Mouse (Mus musculus) heart, embryonic 13.5 days (tissue): Measurements from ENCODE around the gene Gli3. TPM values are rescaled to one million over a fixed set of nuclear protein-coding genes. Genes with fewer than 3 reads are reported as not detected.

Source experiments
- ATAC-seq: fragments of 200-750 bp; cut with Nextera tagmentation; 2 replicates; pipeline ENCODE4 v1.8.0; 2017; ENCODE audit warnings: moderate TSS enrichment; ENCODE audit not compliant: insufficient number of reproducible peaks, low FRiP score, low TSS enrichment; ENCODE audit errors: extremely low read depth
- H3K27ac ChIP-seq: fragments of 300-500 bp; sonication (generic); replicated peaks from 2 replicates; pipeline ENCODE4 v1.5.1; 2015; ENCODE audit warnings: moderate library complexity, mild to moderate bottlenecking, inconsistent platforms
- H3K27me3 ChIP-seq: fragments of 300-500 bp; sonication (generic); replicated peaks from 2 replicates; pipeline ENCODE4 v1.6.1; 2015; ENCODE audit warnings: mild to moderate bottlenecking, inconsistent platforms
- H3K36me3 ChIP-seq: fragments of 300-500 bp; sonication (generic); 2 replicates; pipeline ENCODE4 v1.6.1; 2015; ENCODE audit warnings: mild to moderate bottlenecking, inconsistent platforms
- H3K4me1 ChIP-seq: fragments of 300-500 bp; sonication (generic); 2 replicates; pipeline ENCODE4 v1.6.1; 2015; ENCODE audit warnings: inconsistent platforms
- H3K4me2 ChIP-seq: fragments of 300-500 bp; sonication (generic); 2 replicates; pipeline ENCODE4 v1.6.1; 2015; ENCODE audit warnings: inconsistent platforms, mild to moderate bottlenecking, moderate library complexity
- H3K4me3 ChIP-seq: fragments of 300-500 bp; sonication (generic); 2 replicates; pipeline ENCODE4 v1.5.1; 2015; ENCODE audit warnings: moderate library complexity, mild to moderate bottlenecking, inconsistent platforms
- H3K9ac ChIP-seq: fragments of 300-500 bp; sonication (generic); 2 replicates; pipeline ENCODE4 v1.6.1; 2015; ENCODE audit warnings: inconsistent platforms, mild to moderate bottlenecking, moderate library complexity
- H3K9me3 ChIP-seq: fragments of 300-500 bp; sonication (generic); 2 replicates; pipeline ENCODE4 v1.6.1; 2016; ENCODE audit warnings: inconsistent platforms
- WGBS: fragments of 180-500 bp; shearing (Covaris S2); methylation state at CpG from one replicate; pipeline ENCODE4 v1.1.7; 2015; ENCODE audit warnings: mixed read lengths; 5-methylcytosine and 5-hydroxymethylcytosine counted together
- polyA plus RNA-seq: library from polyadenylated mRNA; unstranded; fragments of >200 nt; fragmentation: Nextera tagmentation; extraction: Ambion mirVana; gene quantifications from 2 replicates; pipeline ENCODE4 v1.2.1, GENCODE M21; 2015

The Gli3 gene
- polyA plus RNA-seq, 1 experiment from 2014 or later: 7.4 TPM

DNA sequence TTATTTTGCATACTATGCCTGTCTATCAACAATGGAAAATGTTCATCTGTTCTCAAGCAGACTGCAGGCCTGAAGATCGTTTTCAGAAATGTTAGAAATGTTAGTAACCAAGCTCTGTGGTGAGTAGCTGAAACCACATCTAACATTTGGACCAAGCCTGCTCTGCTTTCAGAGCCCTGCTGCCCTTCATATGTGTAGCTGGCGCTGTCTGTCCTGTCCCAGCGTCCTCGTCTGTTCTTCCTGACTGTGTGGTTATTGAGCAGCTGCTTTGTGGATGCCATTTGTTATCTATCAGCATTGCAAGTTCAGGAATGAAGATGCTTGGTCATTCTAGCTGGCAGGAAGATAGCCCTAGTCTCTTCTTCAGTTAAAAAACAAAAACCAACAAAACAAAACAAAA, 35.3 kb downstream of the Gli3 start:
- no peaks in the 10 kb centered on the region for H3K36me3 ChIP-seq
- H3K4me3 ChIP-seq: no peak overlapping the region
- H3K9me3 ChIP-seq: no peaks in the 10 kb centered on the region
- H3K4me2 ChIP-seq: no peak overlapping the region
- 49% methylated on average over 4 of the region's 4 CpGs for WGBS
- H3K27ac ChIP-seq: no peak overlapping the region
- H3K27me3 ChIP-seq: no peaks in the 10 kb centered on the region
- no peak overlapping the region for H3K9ac ChIP-seq
- no peaks in the 10 kb centered on the region for H3K4me1 ChIP-seq
- ATAC-seq: no peak

DNA sequence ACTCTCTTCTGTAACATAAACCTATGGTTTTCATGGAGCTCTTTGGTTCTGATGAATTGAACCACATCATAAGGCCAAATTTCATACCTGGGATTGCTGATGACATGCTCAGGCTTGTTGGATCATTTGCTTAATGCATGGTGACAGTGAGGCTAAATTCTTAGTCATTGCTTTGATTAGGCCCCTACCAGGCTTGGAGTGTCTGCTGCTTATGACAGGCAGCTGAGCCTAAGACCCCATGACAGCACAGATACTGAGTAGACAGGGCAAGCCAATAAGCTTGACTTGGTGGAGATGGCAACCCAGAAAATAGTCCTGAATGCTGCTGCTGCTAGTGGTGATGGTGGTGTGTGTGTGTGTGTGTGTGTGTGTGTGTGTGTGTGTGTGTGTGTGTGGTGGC, 47.9 kb downstream of the Gli3 start:
- Histone ChIP-seq H3K4me2 (no peak overlapping the region), H3K27ac (no peak overlapping the region), H3K4me3 (no peak overlapping the region), H3K9ac (no peak overlapping the region), H3K9me3 (no peaks in the 10 kb centered on the region), H3K27me3 (no peaks in the 10 kb centered on the region), H3K36me3 (no peaks in the 10 kb centered on the region), H3K4me1 (peaks cover 9% of the 10 kb centered on the region; the same call in 1 of the 2 replicates)
- ATAC-seq: no peak

DNA sequence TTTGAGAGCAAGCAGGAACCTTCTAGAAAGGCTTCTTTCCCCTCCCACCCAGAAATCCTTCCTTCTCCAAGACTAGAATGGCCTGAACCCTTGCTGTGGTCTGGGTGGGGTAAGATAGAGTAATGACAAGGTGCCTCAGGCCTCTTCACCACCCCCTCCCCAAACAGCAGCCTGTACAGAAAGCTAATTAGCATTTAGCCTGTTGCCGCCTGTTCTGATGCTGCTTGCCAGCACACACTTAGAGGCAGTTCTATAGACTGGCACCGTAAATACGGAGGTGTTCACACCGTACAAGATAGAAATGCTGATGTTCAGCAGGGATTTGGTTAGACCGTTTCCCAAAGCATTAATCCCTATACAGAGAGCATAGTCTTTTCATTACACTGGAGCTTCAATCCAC, 50.1 kb downstream of the Gli3 start:
- ATAC-seq: no peak
- peaks cover 9% of the 10 kb centered on the region; the same call in 1 of the 2 replicates for H3K4me1 ChIP-seq
- H3K36me3 ChIP-seq: no peaks in the 10 kb centered on the region
- H3K9me3 ChIP-seq: no peaks in the 10 kb centered on the region
- WGBS: 87% methylated on average over 5 of the region's 5 CpGs
- H3K4me3 ChIP-seq: no peak overlapping the region
- no peaks in the 10 kb centered on the region for H3K27me3 ChIP-seq
- no peak overlapping the region for H3K9ac ChIP-seq
- no peak overlapping the region for H3K4me2 ChIP-seq
- no peak overlapping the region for H3K27ac ChIP-seq

DNA sequence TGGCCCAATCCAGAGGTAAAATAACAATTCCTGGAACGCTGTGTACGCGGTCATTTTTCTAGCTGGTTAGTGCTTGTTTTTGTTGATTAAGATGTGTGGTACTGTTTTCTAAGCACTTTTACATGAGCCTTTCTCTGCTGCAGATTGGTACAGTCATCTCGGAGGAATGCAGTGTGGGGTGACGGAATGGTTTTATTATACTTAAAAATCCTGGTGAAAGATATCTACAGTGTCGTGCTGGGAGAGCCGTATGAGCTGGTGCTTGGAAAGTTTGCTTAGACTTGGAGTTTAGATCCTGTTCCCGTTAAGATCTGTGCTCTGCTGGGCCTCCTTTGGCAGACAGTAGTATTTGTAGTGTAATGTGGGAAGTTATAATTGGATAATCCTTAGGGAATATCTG, 51.0 kb downstream of the Gli3 start:
- H3K4me1 ChIP-seq: peaks cover 9% of the 10 kb centered on the region; the same call in 1 of the 2 replicates
- H3K9me3 ChIP-seq: no peaks in the 10 kb centered on the region
- H3K4me2 ChIP-seq: no peak overlapping the region
- H3K27me3 ChIP-seq: no peaks in the 10 kb centered on the region
- H3K4me3 ChIP-seq: no peak overlapping the region
- no peaks in the 10 kb centered on the region for H3K36me3 ChIP-seq
- no peak overlapping the region for H3K9ac ChIP-seq
- H3K27ac ChIP-seq: 0 out of 2 replicates have a peak overlapping the region, but pooled peaks have one; percentile 22
- ATAC-seq: no peak
- 66% methylated on average over 8 of the region's 8 CpGs for WGBS

DNA sequence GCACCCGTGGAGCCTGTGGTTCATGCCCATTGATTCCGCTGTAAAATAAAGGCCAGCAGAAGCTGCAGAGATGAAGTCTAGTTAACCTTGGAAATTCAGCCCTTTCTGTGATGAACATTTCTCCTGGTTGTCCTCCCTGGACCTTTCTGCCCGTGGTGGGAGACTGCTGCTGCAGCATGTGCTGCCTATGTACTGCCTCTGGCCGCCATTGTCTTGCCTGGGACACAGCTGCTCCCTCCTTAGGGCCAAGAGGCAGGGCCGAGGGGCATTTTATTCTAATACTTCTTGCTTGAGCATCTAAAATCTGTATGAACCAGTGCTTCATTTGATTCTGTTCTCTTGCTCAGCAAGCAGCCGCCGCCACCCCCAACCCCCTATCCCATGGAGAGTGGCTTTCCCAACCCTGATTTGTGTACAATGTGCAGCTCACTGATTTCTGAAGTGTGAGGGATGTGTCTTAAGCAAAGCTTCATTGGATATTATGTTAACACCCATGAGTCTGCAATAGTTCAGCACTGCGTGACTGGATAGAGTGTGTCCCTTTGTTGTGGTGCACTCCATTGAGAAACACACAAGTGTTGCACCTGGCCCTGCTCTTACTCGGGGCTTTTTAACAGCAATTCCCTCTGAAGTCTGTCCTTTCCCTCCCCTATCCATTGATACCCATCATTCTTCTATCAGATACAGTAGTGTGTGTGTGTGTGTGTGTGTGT, 54.2 kb downstream of the Gli3 start:
- H3K27ac ChIP-seq: no peak overlapping the region
- no peak overlapping the region for H3K9ac ChIP-seq
- no peak overlapping the region for H3K4me3 ChIP-seq
- no peak overlapping the region for H3K4me2 ChIP-seq
- WGBS: 88% methylated on average over 9 of the region's 9 CpGs
- peaks cover 9% of the 10 kb centered on the region; the same call in 1 of the 2 replicates for H3K4me1 ChIP-seq
- no peaks in the 10 kb centered on the region for H3K9me3 ChIP-seq
- no peak for ATAC-seq
- H3K36me3 ChIP-seq: no peaks in the 10 kb centered on the region
- no peaks in the 10 kb centered on the region for H3K27me3 ChIP-seq

DNA sequence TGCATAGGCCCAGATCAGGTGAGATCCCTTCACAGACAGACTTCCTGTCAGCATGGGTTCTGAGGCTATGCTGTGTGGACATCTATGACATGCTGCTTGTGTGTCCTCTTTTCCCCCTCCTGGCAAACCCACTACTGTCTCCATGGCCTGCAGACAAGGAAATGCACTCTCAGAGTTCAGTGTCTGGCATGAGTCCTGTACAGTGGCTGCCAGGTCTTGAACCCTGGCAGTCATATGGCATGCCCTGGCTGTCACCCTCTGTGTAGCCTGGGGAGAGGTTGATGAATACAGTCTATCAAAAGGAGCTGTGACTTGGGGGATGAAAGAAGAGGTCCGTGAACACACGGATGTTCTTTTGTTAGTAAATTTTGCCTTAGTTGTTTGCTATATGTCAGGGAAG, 57.3 kb downstream of the Gli3 start:
- H3K4me1 ChIP-seq: peaks cover 4% of the 10 kb centered on the region; the same call in 1 of the 2 replicates
- no peaks in the 10 kb centered on the region for H3K9me3 ChIP-seq
- no peak overlapping the region for H3K4me3 ChIP-seq
- no peak overlapping the region for H3K9ac ChIP-seq
- no peak overlapping the region for H3K27ac ChIP-seq
- WGBS: 84% methylated on average over 2 of the region's 2 CpGs
- H3K27me3 ChIP-seq: no peaks in the 10 kb centered on the region
- H3K4me2 ChIP-seq: no peak overlapping the region
- no peak for ATAC-seq
- no peaks in the 10 kb centered on the region for H3K36me3 ChIP-seq

DNA sequence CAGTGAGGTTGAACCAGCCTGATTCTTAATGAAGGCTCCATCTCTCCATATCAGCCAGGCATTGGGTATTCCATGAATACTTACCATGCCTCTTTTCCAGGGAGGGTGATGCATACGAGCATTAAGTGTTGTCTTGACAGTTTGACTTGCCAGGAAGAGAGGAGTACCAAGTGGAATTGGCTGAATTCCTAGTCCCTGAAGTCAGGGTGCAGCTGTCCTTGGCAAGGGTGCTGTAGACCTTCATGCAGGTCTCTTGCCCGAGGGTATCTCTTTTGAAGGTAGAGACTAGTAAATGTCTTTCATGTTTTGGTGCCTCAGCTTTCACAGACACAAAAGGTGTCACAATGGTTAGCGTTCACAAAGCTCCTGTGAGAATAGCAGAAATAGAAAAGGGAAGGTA, 59.1 kb downstream of the Gli3 start:
- no peak overlapping the region for H3K4me3 ChIP-seq
- no peak for ATAC-seq
- no peaks in the 10 kb centered on the region for H3K4me1 ChIP-seq
- no peaks in the 10 kb centered on the region for H3K36me3 ChIP-seq
- H3K9ac ChIP-seq: no peak overlapping the region
- no peaks in the 10 kb centered on the region for H3K9me3 ChIP-seq
- H3K27ac ChIP-seq: no peak overlapping the region
- H3K4me2 ChIP-seq: no peak overlapping the region
- H3K27me3 ChIP-seq: no peaks in the 10 kb centered on the region
- WGBS: 53% methylated on average over 3 of the region's 3 CpGs

DNA sequence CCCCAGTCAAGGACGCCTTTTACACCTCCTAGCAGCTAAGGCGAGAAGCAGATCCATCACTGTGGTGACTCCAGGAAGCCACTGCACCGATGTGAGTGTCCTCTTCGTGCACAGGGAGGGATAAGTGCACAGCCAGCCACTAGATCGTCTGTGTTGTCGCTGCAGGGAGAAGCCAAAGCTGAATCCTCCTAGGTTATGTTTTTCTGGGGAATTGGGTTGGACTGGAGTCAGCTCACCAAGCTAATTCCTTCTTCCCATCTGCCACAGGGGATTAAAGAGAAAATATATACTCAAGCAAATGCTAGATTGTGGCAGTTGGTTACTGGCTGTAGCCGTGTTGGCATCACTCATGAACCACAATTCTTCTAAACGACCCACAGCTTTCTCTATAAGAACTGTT, 61.2 kb downstream of the Gli3 start:
- H3K9ac ChIP-seq: no peak overlapping the region
- no peaks in the 10 kb centered on the region for H3K36me3 ChIP-seq
- H3K4me3 ChIP-seq: no peak overlapping the region
- H3K27me3 ChIP-seq: no peaks in the 10 kb centered on the region
- H3K4me1 ChIP-seq: no peaks in the 10 kb centered on the region
- H3K27ac ChIP-seq: no peak overlapping the region
- WGBS: 72% methylated on average over 8 of the region's 8 CpGs
- no peaks in the 10 kb centered on the region for H3K9me3 ChIP-seq
- no peak overlapping the region for H3K4me2 ChIP-seq
- ATAC-seq: no peak

DNA sequence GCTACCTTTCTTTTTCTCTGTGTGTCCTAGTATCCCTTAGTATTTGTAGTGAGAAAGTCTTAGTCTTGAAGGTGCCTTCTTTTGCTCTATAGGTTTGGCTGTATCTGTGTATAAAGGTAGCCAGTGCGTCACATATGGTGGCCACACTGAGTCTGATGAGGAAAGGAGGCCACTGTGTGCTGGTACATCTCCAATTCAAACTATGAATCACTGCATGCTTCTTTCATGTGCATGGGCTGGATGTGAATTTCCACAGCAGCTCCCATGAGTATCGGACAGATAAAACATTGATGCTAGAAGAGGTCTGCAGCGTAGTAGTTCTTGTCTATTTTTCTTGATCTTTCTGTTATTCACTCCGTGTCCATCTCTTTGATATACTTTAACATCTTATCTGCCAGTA, 63.7 kb downstream of the Gli3 start:
- H3K4me2 ChIP-seq: no peak overlapping the region
- H3K27me3 ChIP-seq: no peaks in the 10 kb centered on the region
- whole genome bisulfite sequencing: 86% methylated on average over 4 of the region's 4 CpGs
- no peak overlapping the region for H3K27ac ChIP-seq
- ATAC-seq: no peak
- no peaks in the 10 kb centered on the region for H3K4me1 ChIP-seq
- H3K36me3 ChIP-seq: no peaks in the 10 kb centered on the region
- no peak overlapping the region for H3K4me3 ChIP-seq
- H3K9me3 ChIP-seq: no peaks in the 10 kb centered on the region
- H3K9ac ChIP-seq: no peak overlapping the region

DNA sequence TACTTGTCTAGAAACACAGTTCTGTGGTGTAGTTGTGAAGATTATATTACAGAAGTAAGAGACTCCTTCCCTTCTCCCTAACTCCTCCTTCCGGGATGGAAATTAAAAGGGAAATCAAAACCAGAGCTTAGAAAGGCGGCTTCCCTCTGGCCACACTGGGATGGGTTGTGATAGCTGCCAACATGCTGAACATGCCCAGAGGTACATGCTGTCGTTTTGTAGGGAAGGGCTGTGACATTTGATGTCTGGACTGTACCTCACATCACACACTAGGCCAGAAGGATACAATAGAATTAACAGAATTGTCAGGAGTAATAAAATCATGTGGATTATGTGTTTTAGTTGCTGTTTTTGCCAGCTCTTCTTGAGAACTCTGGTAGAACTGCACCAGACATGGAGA, 68.5 kb downstream of the Gli3 start:
- H3K4me1 ChIP-seq: no peaks in the 10 kb centered on the region
- H3K27me3 ChIP-seq: no peaks in the 10 kb centered on the region
- H3K9ac ChIP-seq: no peak overlapping the region
- no peaks in the 10 kb centered on the region for H3K9me3 ChIP-seq
- ATAC-seq: no peak
- 69% methylated on average over 3 of the region's 3 CpGs for WGBS
- H3K4me2 ChIP-seq: no peak overlapping the region
- H3K4me3 ChIP-seq: no peak overlapping the region
- H3K27ac ChIP-seq: no peak overlapping the region
- no peaks in the 10 kb centered on the region for H3K36me3 ChIP-seq

DNA sequence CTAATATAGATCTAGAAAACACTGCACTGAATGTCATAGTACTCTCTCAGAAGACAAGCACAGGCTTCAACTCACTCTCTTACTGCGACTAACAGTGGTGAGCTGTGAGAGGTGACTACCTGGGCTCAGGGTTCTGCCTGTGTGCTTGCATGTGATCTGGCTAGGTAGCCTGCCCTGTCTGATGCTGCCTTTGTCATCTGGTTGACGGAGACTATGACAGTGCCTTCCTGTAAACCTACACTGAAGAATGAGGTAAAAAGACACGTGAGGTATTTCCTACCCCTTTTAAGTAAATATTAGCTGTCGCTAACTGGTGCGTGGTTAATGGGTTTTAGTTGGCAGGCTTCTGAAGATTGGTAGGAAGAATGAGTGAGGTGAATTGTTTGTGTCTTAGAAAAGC, 74.2 kb downstream of the Gli3 start:
- ATAC-seq: no peak
- H3K27ac ChIP-seq: no peak overlapping the region

DNA sequence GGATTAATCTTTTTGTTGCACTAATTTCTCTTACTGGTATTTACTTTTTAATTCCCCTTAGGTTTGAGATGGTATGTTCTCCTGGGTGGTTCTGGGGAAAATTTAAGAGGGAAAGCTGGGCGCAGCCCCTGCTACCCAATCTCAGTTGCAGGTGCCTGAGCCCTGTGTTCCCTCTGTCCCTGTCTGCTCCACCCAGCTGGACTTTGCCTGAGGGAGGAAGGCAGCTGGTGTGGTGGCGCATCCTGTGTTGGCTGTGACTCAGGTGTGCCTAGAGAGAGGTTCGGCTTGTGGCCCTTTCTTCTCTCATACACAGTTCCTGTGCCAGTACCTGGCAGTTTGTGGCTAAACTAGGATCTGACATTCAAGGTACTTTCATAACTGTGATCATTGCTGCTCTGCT, 74.6 kb downstream of the Gli3 start:
- no peak for ATAC-seq
- Histone ChIP-seq H3K9me3 (no peaks in the 10 kb centered on the region), H3K27me3 (no peaks in the 10 kb centered on the region), H3K27ac (no peak overlapping the region), H3K9ac (no peak overlapping the region), H3K36me3 (no peaks in the 10 kb centered on the region), H3K4me2 (no peak overlapping the region), H3K4me3 (no peak overlapping the region), H3K4me1 (peaks cover 9% of the 10 kb centered on the region)
- 83% methylated on average over 3 of the region's 3 CpGs for WGBS

More for the DNA sequence above, 74.2 kb downstream of the Gli3 start:
- Histone ChIP-seq H3K4me1 (peaks cover 5% of the 10 kb centered on the region), H3K27me3 (no peaks in the 10 kb centered on the region), H3K9ac (no peak overlapping the region), H3K36me3 (no peaks in the 10 kb centered on the region), H3K9me3 (no peaks in the 10 kb centered on the region), H3K4me3 (no peak overlapping the region), H3K4me2 (no peak overlapping the region)
- WGBS: 72% methylated on average over 5 of the region's 5 CpGs
